Mouse (Mus musculus) heart, postnatal 0 days (tissue): Measurements from ENCODE around the gene Foxf1. TPM values are rescaled to one million over a fixed set of nuclear protein-coding genes. Genes with fewer than 3 reads are reported as not detected.

Source experiments
- ATAC-seq: fragments of 200-750 bp; cut with Nextera tagmentation; 2 replicates; pipeline ENCODE4 v1.8.0; 2017; ENCODE audit warnings: low read depth, moderate number of reproducible peaks, moderate library complexity; ENCODE audit not compliant: insufficient read depth
- DNase-seq: peaks from one replicate; pipeline ENCODE4 v3.0.0-alpha.2; 2016; ENCODE audit warnings: low spot score
- H3K27ac ChIP-seq: fragments of 300-500 bp; sonication (generic); 2 replicates; pipeline ENCODE4 v1.5.1; 2014; ENCODE audit warnings: low read depth, mild to moderate bottlenecking
- H3K27me3 ChIP-seq: fragments of 300-500 bp; sonication (generic); 2 replicates; pipeline ENCODE4 v1.6.1; 2014; ENCODE audit warnings: low read length, mixed read lengths; ENCODE audit not compliant: control insufficient read depth, insufficient read depth
- H3K36me3 ChIP-seq: fragments of 300-500 bp; sonication (generic); replicated peaks from 2 replicates; pipeline ENCODE4 v1.6.1; 2014; ENCODE audit warnings: low read length, mixed read lengths; ENCODE audit not compliant: control insufficient read depth, insufficient read depth
- H3K4me1 ChIP-seq: fragments of 300-500 bp; sonication (generic); 2 replicates; pipeline ENCODE4 v1.6.1; 2014; ENCODE audit warnings: antibody characterized with exemption; ENCODE audit not compliant: control insufficient read depth, insufficient read depth
- H3K4me2 ChIP-seq: fragments of 300-500 bp; sonication (generic); 2 replicates; pipeline ENCODE4 v1.6.1; 2014; ENCODE audit warnings: low read depth, mild to moderate bottlenecking, low read length, moderate library complexity
- H3K4me3 ChIP-seq: fragments of 300-500 bp; sonication (generic); 2 replicates; pipeline ENCODE4 v1.5.1; 2014; ENCODE audit warnings: low read depth, low read length
- H3K9ac ChIP-seq: fragments of 300-500 bp; sonication (generic); replicated peaks from 2 replicates; pipeline ENCODE4 v1.6.1; 2014; ENCODE audit warnings: low read depth, low read length, mixed read lengths
- H3K9me3 ChIP-seq: fragments of 300-500 bp; sonication (generic); replicated peaks from 2 replicates; pipeline ENCODE4 v1.6.1; 2016; ENCODE audit warnings: low read length; ENCODE audit not compliant: control insufficient read depth
- CTCF ChIP-seq: IDR thresholded peaks from 2 replicates; pipeline ENCODE4 v1.5.1; 2016; ENCODE audit warnings: antibody characterized with exemption, control low read depth, low read depth
- EP300 ChIP-seq: IDR thresholded peaks from 2 replicates; pipeline ENCODE4 v1.6.1; 2016; ENCODE audit warnings: antibody characterized with exemption, low read depth
- WGBS: fragments of 180-500 bp; shearing (Covaris S2); extraction: QIAGEN DNeasy Blood & Tissue Kit; methylation state at CpG from one replicate; pipeline ENCODE4 v1.1.7; 2014; 5-methylcytosine and 5-hydroxymethylcytosine counted together
- polyA plus RNA-seq: library from polyadenylated mRNA; unstranded; fragments of >200 nt; fragmentation: Nextera tagmentation; extraction: Ambion mirVana; gene quantifications from 2 replicates; pipeline ENCODE4 v1.2.1, GENCODE M21; 2015
- total RNA-seq: library from RNA; depleted of rRNA; stranded (reverse); fragments of >200 nt; gene quantifications from 2 replicates; pipeline ENCODE4 v1.2.3, GENCODE M21; 2014; ENCODE audit warnings: low replicate concordance

The Foxf1 gene
- total and polyA plus RNA-seq, 2 experiments from 2014 or later, result 0.23 to 3.1 TPM

DNA sequence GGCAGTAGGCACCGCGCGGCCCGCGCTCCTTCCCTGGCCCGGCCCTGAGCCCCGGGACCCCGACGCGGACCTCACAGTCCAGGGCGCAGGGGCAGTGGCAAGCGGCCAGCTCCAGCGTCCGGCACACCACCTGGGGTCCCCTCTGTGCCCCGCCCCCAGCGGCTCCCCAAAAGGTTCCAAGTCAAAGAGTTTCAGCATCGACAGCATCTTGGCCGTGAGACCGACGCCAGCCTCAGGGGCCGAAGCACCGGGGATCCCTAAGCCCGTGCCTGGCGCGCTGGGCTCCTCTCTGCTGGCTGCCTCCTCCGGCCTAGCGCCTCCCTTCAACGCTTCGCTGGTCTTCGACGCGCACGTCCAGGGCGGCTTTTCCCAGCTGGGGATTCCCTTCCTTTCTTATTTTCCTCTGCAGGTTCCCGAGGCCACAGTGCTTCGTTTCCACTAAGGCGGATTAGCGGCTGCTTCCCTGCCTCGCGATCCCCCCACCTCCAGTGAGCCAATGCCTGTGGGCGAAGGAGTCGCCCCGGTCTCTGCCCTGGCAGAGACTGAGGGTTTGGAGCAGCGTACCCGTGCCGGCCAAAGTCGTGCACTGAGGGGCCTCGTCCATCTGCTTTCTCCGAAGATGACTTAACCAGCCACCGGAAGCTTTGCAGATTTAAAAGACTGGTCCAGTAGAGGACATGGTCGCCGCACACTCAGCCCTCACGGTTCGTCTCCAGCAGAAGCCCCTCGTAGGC, 44.5 kb downstream of the Foxf1 start:
- Histone ChIP-seq H3K4me2 (peak overlapping the region; percentile 45), H3K4me1 (0 out of 2 replicates have a peak, but pooled peaks cover 10% of the 10 kb centered on the region), H3K27ac (no peak overlapping the region), H3K4me3 (peak overlapping the region; percentile 30), H3K27me3 (peaks cover 80% of the 10 kb centered on the region), H3K9ac (no peak overlapping the region), H3K9me3 (no peaks in the 10 kb centered on the region), H3K36me3 (no peaks in the 10 kb centered on the region)
- WGBS, result 11% methylated on average over 53 of the region's 55 CpGs
- DNase-seq (no peak), ATAC-seq (no peak)
- TF ChIP-seq EP300 (no peak), CTCF (no peak)

DNA sequence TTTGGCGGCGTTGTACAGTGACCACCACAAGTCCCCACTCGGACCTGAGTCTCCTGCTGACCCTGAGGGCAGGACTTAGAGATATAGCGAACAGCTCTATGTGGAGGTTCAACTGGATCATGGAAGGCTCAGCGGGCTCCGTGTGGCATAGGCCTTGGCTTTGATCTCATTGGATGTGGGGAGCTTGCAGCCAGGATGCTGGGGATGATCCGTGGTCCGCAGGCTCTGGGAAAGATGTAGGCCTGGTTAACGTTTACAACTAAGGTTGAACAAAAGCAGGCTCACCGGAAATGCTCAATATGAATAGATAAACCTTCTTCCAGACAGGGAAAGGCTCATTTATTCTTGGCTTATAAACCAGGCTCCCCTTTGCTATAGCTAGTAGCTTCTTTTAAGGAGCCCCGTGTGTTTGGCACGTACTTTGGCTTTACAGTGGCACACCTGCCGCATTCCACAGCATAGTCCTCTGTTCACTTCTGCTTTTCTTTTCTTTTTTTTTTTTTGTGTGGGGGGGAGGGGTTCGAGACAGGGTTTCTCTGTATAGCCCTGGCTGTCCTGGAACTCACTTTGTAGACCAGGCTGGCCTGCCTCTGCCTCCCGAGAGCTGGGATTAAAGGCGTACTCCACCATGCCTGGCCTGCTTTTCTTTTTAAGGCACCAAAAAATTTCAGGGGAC, 45.2 kb downstream of the Foxf1 start:
- Histone ChIP-seq H3K4me1 (0 out of 2 replicates have a peak, but pooled peaks cover 10% of the 10 kb centered on the region), H3K4me2 (no peak overlapping the region), H3K27me3 (peaks cover 73% of the 10 kb centered on the region), H3K9me3 (no peaks in the 10 kb centered on the region), H3K4me3 (no peak overlapping the region), H3K9ac (no peak overlapping the region), H3K36me3 (no peaks in the 10 kb centered on the region), H3K27ac (no peak overlapping the region)
- DNase-seq (no peak), ATAC-seq (no peak)
- WGBS, result 48% methylated on average over 16 of the region's 16 CpGs
- TF ChIP-seq EP300 (no peak), CTCF (no peak)

DNA sequence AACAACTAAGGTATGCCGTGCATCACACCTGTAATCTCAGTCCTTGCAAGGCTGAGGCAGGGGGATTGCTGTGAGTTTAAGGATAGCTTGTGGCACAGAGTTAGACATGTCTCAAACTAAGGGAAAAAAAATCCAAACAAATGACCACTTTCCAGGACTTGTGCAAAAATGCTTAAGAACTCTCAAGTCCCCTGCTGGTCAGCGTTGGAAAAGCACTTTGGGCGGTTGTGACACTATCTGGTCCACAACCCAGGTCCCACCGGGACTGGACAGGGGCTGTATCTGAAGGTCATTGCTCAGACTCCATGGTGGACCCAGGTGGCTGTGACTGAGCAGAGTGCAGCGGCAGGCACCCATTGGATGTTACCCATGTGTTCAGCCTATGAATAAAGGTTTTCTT, 46.3 kb downstream of the Foxf1 start:
- ATAC-seq (no peak), DNase-seq (no peak)
- Histone ChIP-seq H3K27me3 (peaks cover 61% of the 10 kb centered on the region), H3K4me3 (no peak overlapping the region), H3K27ac (no peak overlapping the region), H3K9me3 (no peaks in the 10 kb centered on the region), H3K36me3 (no peaks in the 10 kb centered on the region), H3K4me2 (no peak overlapping the region), H3K4me1 (peaks cover 12% of the 10 kb centered on the region; the same call in 1 of the 2 replicates), H3K9ac (no peak overlapping the region)
- 43% methylated on average over 5 of the region's 5 CpGs for WGBS
- TF ChIP-seq EP300, result no peak
- peak; percentile 30 for TF ChIP-seq CTCF

DNA sequence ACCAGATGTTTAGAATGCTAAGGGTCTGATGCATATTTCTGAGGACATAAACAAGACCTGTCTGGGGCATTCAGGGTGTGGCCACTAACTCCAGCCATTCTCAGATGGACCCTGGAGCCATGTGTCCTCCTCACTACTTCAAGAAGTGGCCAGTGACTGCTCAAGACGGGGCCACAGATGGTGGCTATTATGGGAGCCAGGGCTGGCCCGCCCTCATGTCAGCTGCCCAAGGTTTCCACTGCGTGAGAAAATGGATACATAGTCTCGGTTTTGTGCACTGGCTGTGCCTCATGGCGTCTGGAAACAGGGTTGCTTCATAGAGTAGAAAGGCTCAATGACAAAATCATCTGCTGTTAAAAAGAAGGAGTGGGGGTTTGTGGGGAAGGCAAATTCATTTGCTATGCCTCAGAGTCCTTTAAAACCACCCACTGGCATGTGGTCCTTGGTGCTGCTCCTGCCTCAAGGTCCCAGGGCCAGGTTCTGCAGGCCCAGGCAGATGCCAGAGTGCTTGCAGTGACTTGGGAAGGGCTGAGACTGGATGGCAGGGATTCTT, 48.9 kb downstream of the Foxf1 start:
- Histone ChIP-seq H3K9me3 (peaks cover 6% of the 10 kb centered on the region), H3K27ac (no peak overlapping the region), H3K4me2 (no peak overlapping the region), H3K27me3 (peaks cover 36% of the 10 kb centered on the region), H3K9ac (no peak overlapping the region), H3K4me1 (peaks cover 12% of the 10 kb centered on the region; the same call in 1 of the 2 replicates), H3K36me3 (no peaks in the 10 kb centered on the region; the same call in 1 of the 2 replicates), H3K4me3 (no peak overlapping the region)
- WGBS, result 81% methylated on average over 5 of the region's 5 CpGs
- TF ChIP-seq EP300 (no peak), CTCF (no peak)
- no peak for ATAC-seq
- no peak for DNase-seq

DNA sequence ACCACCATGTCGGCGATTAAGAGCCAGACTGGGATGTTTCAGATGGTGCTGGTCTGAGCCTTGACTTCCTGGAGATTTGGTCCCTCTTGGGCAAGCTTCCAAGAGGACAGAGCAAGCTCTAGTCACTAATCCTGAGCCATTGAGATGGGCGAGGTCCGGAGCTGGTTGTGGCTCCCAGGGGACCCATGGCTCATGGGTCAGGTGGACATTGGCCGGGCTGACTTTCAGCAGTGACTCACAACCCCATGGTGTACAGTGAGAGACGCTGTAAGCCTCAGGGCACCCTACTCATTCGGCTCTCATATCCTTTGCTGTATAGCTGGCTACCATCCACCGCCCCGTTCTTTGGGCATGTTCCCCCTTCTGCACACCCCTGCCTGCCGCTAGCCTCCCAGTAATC, 49.9 kb downstream of the Foxf1 start:
- ATAC-seq (no peak), DNase-seq (no peak)
- no peak overlapping the region for H3K27ac ChIP-seq
- no peak overlapping the region for H3K4me2 ChIP-seq
- H3K4me1 ChIP-seq, result peaks cover 7% of the 10 kb centered on the region; the same call in 1 of the 2 replicates
- H3K9ac ChIP-seq, result no peak overlapping the region
- H3K27me3 ChIP-seq, result peaks cover 26% of the 10 kb centered on the region
- no peak overlapping the region for H3K4me3 ChIP-seq
- no peak for TF ChIP-seq CTCF
- TF ChIP-seq EP300, result no peak
- H3K36me3 ChIP-seq, result no peaks in the 10 kb centered on the region; the same call in 1 of the 2 replicates
- WGBS, result 83% methylated on average over 10 of the region's 10 CpGs
- H3K9me3 ChIP-seq, result peaks cover 9% of the 10 kb centered on the region
